Mouse (Mus musculus): ENCODE results near the gene Inhbe.

GRCm38 (mm10) chr10:127381743-127382134, 27.5 kb upstream of the Inhbe start:
- TF ChIP-seq CTCF (IDR thresholded peaks at IDR 0.05; ENCODE audit: low read depth, low read length) (no peak), EP300 (IDR thresholded peaks at IDR 0.05; ENCODE audit: insufficient read depth, low read depth, low read length) (no peak)
